Mouse (Mus musculus) spleen, adult 2 months (tissue): ENCODE results near the gene Fndc3b. TPM values are rescaled to one million over a fixed set of nuclear protein-coding genes. Genes with fewer than 3 reads are reported as not detected.

ENCODE experiments used
- DNase-seq, 2 experiments: peaks; one replicate each; pipeline versions ENCODE4 v3.0.0 to v3.0.0-alpha.2; 2012 to 2021; ENCODE audit warnings: low spot score in 2 of 2, low read depth in 1 of 2
- H3K27ac ChIP-seq: fragments of 200-500 bp; 2 replicates; pipeline ENCODE4 v1.5.1; 2012; ENCODE audit warnings: low read length, inconsistent platforms; ENCODE audit not compliant: insufficient read depth
- H3K27me3 ChIP-seq: fragments of 200-500 bp; 2 replicates; pipeline ENCODE4 v1.6.1; 2012; ENCODE audit warnings: mild to moderate bottlenecking, moderate library complexity, low read length, inconsistent platforms; ENCODE audit not compliant: control insufficient read depth, insufficient read depth
- H3K36me3 ChIP-seq: fragments of 200-500 bp; 2 replicates; pipeline ENCODE4 v1.6.1; 2012; ENCODE audit warnings: mild to moderate bottlenecking, low read length, inconsistent platforms; ENCODE audit not compliant: control insufficient read depth, insufficient read depth
- H3K4me1 ChIP-seq: fragments of 200-500 bp; 2 replicates; pipeline ENCODE4 v1.6.1; 2011; ENCODE audit warnings: inconsistent platforms; ENCODE audit not compliant: control insufficient read depth, insufficient read depth, insufficient read length
- H3K4me3 ChIP-seq: fragments of 200-500 bp; 2 replicates; pipeline ENCODE4 v1.5.1; 2011; ENCODE audit warnings: mild to moderate bottlenecking, inconsistent platforms; ENCODE audit not compliant: insufficient read depth, insufficient read length; ENCODE audit errors: extremely low read depth
- CTCF ChIP-seq: fragments of 200-500 bp; IDR thresholded peaks from 2 replicates; pipeline ENCODE4 v1.5.1; 2011; ENCODE audit warnings: mild to moderate bottlenecking, inconsistent platforms; ENCODE audit not compliant: insufficient read depth, insufficient read length, insufficient replicate concordance; ENCODE audit errors: extremely low read depth
- POLR2A ChIP-seq: fragments of 200-500 bp; IDR thresholded peaks from 2 replicates; pipeline ENCODE4 v1.6.1; 2011; ENCODE audit warnings: low read depth, low read length, inconsistent platforms
- WGBS: fragments of 180-500 bp; shearing (Covaris S2); methylation state at CpG from one replicate; pipeline ENCODE4 v1.1.7; 2018; 5-methylcytosine and 5-hydroxymethylcytosine counted together
- polyA plus RNA-seq: library from polyadenylated mRNA; depleted of rRNA; stranded (reverse); fragments of >200 nt; gene quantifications from 2 replicates; pipeline ENCODE4 v1.2.3, GENCODE M21; 2012

Gene Fndc3b
- polyA plus RNA-seq, 1 experiment, result 3.8 TPM

GRCm38 (mm10) chr3:27432981-27433380, 278.1 kb downstream of the Fndc3b start:
- H3K4me3 ChIP-seq, result no peak overlapping the region
- no peak overlapping the region for H3K27ac ChIP-seq
- no peaks in the 10 kb centered on the region for H3K4me1 ChIP-seq
- DNase-seq, result no peak
- 89% methylated on average over 3 of the region's 3 CpGs for WGBS
- no peaks in the 10 kb centered on the region for H3K27me3 ChIP-seq
- TF ChIP-seq POLR2A (no peak), CTCF (no peak)
- no peaks in the 10 kb centered on the region for H3K36me3 ChIP-seq

- DNase-seq, result no peak
- Histone ChIP-seq H3K4me3 (no peak overlapping the region), H3K36me3 (no peaks in the 10 kb centered on the region), H3K27me3 (no peaks in the 10 kb centered on the region), H3K4me1 (no peaks in the 10 kb centered on the region), H3K27ac (no peak overlapping the region)
- 85% methylated on average over 13 of the region's 13 CpGs for WGBS
- TF ChIP-seq POLR2A (no peak), CTCF (no peak)
Measured at GRCm38 (mm10) chr3:27430621-27431263, 280.4 kb downstream of the Fndc3b start.

GRCm38 (mm10) chr3:27427406-27427805, 283.7 kb downstream of the Fndc3b start:
- Histone ChIP-seq H3K27ac (no peak overlapping the region), H3K36me3 (no peaks in the 10 kb centered on the region), H3K4me3 (no peak overlapping the region), H3K27me3 (no peaks in the 10 kb centered on the region), H3K4me1 (no peaks in the 10 kb centered on the region)
- TF ChIP-seq POLR2A (no peak), CTCF (no peak)
- 89% methylated on average over 6 of the region's 6 CpGs for WGBS
- DNase-seq, result no peak

- H3K4me3 ChIP-seq, result no peak overlapping the region
- DNase-seq, result no peak
- no peaks in the 10 kb centered on the region for H3K4me1 ChIP-seq
- H3K27me3 ChIP-seq, result no peaks in the 10 kb centered on the region
- TF ChIP-seq CTCF (no peak), POLR2A (no peak)
- 92% methylated on average over 11 of the region's 11 CpGs for WGBS
- no peak overlapping the region for H3K27ac ChIP-seq
- H3K36me3 ChIP-seq, result no peaks in the 10 kb centered on the region
Measured at GRCm38 (mm10) chr3:27424049-27424667, 286.9 kb downstream of the Fndc3b start.

GRCm38 (mm10) chr3:27422521-27422920, 288.6 kb downstream of the Fndc3b start:
- no peaks in the 10 kb centered on the region for H3K4me1 ChIP-seq
- DNase-seq, result no peak
- H3K4me3 ChIP-seq, result no peak overlapping the region
- no peak for TF ChIP-seq POLR2A
- no peak for TF ChIP-seq CTCF
- H3K36me3 ChIP-seq, result no peaks in the 10 kb centered on the region
- H3K27ac ChIP-seq, result no peak overlapping the region
- H3K27me3 ChIP-seq, result no peaks in the 10 kb centered on the region
- 92% methylated on average over 6 of the region's 6 CpGs for WGBS

- no peak for TF ChIP-seq POLR2A
- TF ChIP-seq CTCF, result no peak
- Histone ChIP-seq H3K36me3 (no peaks in the 10 kb centered on the region), H3K27me3 (no peaks in the 10 kb centered on the region), H3K4me3 (no peak overlapping the region), H3K27ac (no peak overlapping the region), H3K4me1 (no peaks in the 10 kb centered on the region)
- DNase-seq, result no peak
- WGBS, result 89% methylated on average over 12 of the region's 12 CpGs
Measured at GRCm38 (mm10) chr3:27421980-27422379, 289.1 kb downstream of the Fndc3b start.

- H3K4me3 ChIP-seq, result no peak overlapping the region
- H3K27me3 ChIP-seq, result no peaks in the 10 kb centered on the region
- no peak overlapping the region for H3K27ac ChIP-seq
- no peak for DNase-seq
- WGBS, result 91% methylated on average over 8 of the region's 8 CpGs
- TF ChIP-seq POLR2A, result no peak
- TF ChIP-seq CTCF, result no peak
- H3K36me3 ChIP-seq, result no peaks in the 10 kb centered on the region
- H3K4me1 ChIP-seq, result no peaks in the 10 kb centered on the region
Measured at GRCm38 (mm10) chr3:27418602-27419001, 292.5 kb downstream of the Fndc3b start.
